Mouse (Mus musculus) testis, adult 2 months (tissue): ENCODE data around the gene 1110032A03Rik. TPM values are rescaled to one million over a fixed set of nuclear protein-coding genes. Genes with fewer than 3 reads are reported as not detected.

ENCODE experiments used
- H3K27ac ChIP-seq: fragments of 200-500 bp; 2 replicates; pipeline ENCODE4 v1.5.1; 2012; ENCODE audit warnings: low read depth, low read length; ENCODE audit not compliant: control insufficient read depth, insufficient read depth
- H3K27me3 ChIP-seq: fragments of 200-500 bp; 2 replicates; pipeline ENCODE4 v1.6.1; 2012; ENCODE audit warnings: mild to moderate bottlenecking, low read length, moderate library complexity; ENCODE audit not compliant: control insufficient read depth, insufficient read depth
- H3K36me3 ChIP-seq: fragments of 200-500 bp; 2 replicates; pipeline ENCODE4 v1.6.1; 2012; ENCODE audit warnings: mild to moderate bottlenecking, low read length; ENCODE audit not compliant: control insufficient read depth, insufficient read depth
- H3K4me1 ChIP-seq: fragments of 200-500 bp; 2 replicates; pipeline ENCODE4 v1.6.1; 2012; ENCODE audit warnings: low read length; ENCODE audit not compliant: control insufficient read depth, insufficient read depth
- H3K4me3 ChIP-seq: fragments of 200-500 bp; 2 replicates; pipeline ENCODE4 v1.5.1; 2012; ENCODE audit warnings: low read depth, mild to moderate bottlenecking, low read length, moderate library complexity, mixed read lengths; ENCODE audit not compliant: control insufficient read depth
- CTCF ChIP-seq: fragments of 200-500 bp; IDR thresholded peaks from 2 replicates; pipeline ENCODE4 v1.5.1; 2012; ENCODE audit warnings: low read depth, mild to moderate bottlenecking, inconsistent platforms, low read length, moderate library complexity; ENCODE audit not compliant: control insufficient read depth, insufficient read depth, insufficient replicate concordance
- POLR2A ChIP-seq: fragments of 200-500 bp; IDR thresholded peaks from 2 replicates; pipeline ENCODE4 v1.6.1; 2012; ENCODE audit warnings: low read depth, mild to moderate bottlenecking, inconsistent platforms, low read length, moderate library complexity; ENCODE audit not compliant: control insufficient read depth
- polyA plus RNA-seq: library from polyadenylated mRNA; depleted of rRNA; stranded (reverse); fragments of >200 nt; gene quantifications from 2 replicates; pipeline ENCODE4 v1.2.3, GENCODE M21; 2012

1110032A03Rik gene
- polyA plus RNA-seq, 1 experiment = 684 TPM

DNA sequence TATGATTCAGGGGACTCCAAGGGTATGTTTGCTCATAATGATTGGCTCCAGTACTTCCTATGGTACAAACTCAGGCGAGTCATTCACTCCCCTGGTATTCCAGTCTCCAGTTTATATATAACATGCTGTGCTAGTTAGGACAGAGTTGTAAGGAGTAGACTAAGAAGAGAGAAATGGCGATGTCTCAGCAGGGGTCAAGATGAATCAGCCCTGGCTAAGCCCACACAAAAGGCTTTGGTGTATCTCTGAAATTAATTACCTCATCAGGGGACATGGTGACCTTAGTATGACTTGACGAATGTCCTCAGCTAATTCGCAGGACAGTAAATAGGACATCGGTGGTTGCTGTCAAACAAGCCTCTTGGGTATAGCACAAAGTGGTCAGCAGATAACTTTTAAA, 18.6 kb downstream of the 1110032A03Rik start:
- TF ChIP-seq POLR2A (no peak), CTCF (no peak)
- H3K36me3 ChIP-seq = no peaks in the 10 kb centered on the region
- H3K4me1 ChIP-seq = peaks cover 4% of the 10 kb centered on the region
- H3K27me3 ChIP-seq = no peaks in the 10 kb centered on the region
- H3K4me3 ChIP-seq = no peak overlapping the region
- H3K27ac ChIP-seq = no peak overlapping the region

DNA sequence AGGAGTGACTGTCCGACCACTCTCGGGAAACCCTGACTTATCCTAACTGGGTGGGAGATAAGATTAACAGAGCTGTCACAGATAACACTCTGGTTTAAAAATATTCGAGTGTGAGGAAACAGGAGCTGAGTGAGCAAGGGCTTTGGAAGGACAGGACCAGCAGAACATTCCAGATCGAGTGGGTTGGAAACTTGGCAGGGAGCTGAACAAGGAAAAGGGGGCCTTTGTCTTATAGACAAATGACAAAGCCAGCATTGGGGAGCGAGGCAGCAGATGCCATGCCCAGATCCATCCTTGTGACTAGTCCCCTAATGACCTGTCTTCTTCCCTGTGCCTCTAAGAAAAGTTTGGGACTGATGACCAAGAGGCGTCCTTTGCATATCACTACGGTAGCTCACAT, 21.4 kb downstream of the 1110032A03Rik start:
- no peak overlapping the region for H3K27ac ChIP-seq

DNA sequence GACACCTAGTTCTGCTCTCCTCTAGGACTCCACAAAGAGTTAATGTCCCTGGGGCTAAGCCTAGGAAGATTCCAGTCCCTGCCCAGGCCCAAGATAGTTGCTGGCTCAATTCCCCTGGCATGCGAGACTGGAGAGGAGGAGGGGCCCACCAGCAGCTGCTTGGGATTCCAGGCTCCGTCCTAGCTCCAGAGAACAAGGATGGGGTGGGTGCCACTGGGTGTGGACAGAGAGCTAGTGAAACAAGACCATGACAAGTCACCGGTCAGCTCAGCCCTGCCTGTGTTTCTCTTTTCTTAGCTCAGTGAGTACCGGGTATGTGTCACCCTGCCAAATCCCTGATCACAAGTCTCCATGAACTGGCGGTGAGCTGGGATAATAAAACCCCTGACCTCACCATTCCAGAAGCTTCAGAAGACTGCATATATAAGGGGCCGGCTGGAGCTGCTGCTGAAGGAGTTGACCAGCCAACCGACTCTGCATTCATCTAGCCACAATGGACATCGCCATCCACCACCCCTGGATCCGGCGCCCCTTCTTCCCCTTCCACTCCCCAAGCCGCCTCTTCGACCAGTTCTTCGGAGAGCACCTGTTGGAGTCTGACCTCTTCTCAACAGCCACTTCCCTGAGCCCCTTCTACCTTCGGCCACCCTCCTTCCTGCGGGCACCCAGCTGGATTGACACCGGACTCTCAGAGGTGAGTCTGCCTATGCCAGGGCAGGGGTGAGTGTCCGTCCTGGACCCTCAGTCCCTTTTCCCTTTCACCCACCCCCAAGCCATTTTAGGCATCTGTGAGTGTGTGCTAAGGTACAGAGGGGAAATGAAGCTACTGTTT, 22.3 kb downstream of the 1110032A03Rik start:
- Histone ChIP-seq H3K36me3 (no peaks in the 10 kb centered on the region), H3K4me1 (peaks cover 13% of the 10 kb centered on the region), H3K27ac (no peak overlapping the region), H3K4me3 (peak overlapping the region; percentile 28), H3K27me3 (no peaks in the 10 kb centered on the region)
- TF ChIP-seq CTCF (no peak), POLR2A (no peak)

More for the DNA sequence above, 21.4 kb downstream of the 1110032A03Rik start:
- Histone ChIP-seq H3K4me3 (no peak overlapping the region), H3K27me3 (no peaks in the 10 kb centered on the region), H3K4me1 (peaks cover 13% of the 10 kb centered on the region), H3K36me3 (no peaks in the 10 kb centered on the region)
- TF ChIP-seq POLR2A = no peak

DNA sequence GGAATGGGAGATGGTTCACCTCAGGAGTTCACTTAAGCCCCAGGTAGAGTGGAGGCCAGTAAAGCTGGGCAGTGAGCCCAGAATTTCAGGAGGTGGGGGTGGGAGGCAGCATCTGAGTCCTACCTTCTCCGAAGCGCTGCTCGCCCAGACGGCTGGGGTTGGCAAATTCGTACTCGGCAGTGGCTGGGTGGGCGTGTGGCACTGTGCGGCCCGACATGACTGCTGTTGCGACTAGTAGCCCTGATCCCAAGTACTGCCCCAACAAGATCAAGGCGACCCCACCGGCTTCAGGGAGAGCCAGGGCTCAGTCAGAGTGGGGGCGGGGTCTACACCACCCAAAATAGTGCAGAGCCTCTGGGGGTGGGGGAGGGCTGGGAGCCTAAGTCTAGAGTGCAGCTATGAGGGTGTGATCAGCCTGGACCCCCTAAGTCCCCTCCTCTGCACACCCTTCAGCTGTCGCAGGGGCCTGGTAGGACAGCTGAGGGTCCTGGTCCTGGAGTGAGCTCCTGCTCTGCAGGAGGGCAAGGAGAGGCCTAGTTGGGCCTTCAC, 23.2 kb downstream of the 1110032A03Rik start, which contains the start of gene Hspb2:
Gene Hspb2, minus strand, starts transcription at position 301 of the 549 bp plus-strand sequence.
- H3K27me3 ChIP-seq = no peaks in the 10 kb centered on the region
- H3K4me3 ChIP-seq = peak within 1 kb of the TSS; percentile 48
- no peaks in the 10 kb centered on the region for H3K36me3 ChIP-seq
- H3K4me1 ChIP-seq = peaks cover 14% of the 10 kb centered on the region
- TF ChIP-seq CTCF (no peak), POLR2A (no peak)
- H3K27ac ChIP-seq = peak within 1 kb of the TSS; percentile 25; the same call in 1 of the 2 replicates

DNA sequence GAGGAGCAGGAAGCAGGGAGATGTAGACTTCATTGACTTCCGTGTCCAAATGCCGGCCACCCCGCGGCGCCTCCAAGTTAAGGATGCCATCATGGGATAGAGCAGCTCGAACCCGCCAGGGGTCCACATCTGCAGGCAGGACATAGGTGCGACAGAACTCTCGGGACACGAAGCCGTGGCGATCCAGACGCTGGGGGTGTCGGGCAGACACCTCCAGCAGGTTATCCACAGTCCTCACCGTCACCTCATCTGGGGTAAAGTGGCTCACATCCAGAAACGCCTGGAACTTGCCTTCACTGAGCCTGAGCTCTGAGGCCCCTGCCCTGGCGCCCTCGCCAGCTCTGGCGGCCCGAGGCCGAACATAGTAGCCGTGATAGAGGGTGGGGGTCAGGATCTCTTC, 24.0 kb downstream of the 1110032A03Rik start, which contains the start of gene Cryab:
Gene Cryab, plus strand, starts transcription at position 3 of the 400 bp plus-strand sequence.
- H3K4me3 ChIP-seq = peak within 1 kb of the TSS; percentile 48
- no peaks in the 10 kb centered on the region for H3K36me3 ChIP-seq
- H3K27me3 ChIP-seq = no peaks in the 10 kb centered on the region
- peak within 1 kb of the TSS; percentile 25; the same call in 1 of the 2 replicates for H3K27ac ChIP-seq
- peaks cover 16% of the 10 kb centered on the region for H3K4me1 ChIP-seq
- TF ChIP-seq CTCF (no peak), POLR2A (no peak)

DNA sequence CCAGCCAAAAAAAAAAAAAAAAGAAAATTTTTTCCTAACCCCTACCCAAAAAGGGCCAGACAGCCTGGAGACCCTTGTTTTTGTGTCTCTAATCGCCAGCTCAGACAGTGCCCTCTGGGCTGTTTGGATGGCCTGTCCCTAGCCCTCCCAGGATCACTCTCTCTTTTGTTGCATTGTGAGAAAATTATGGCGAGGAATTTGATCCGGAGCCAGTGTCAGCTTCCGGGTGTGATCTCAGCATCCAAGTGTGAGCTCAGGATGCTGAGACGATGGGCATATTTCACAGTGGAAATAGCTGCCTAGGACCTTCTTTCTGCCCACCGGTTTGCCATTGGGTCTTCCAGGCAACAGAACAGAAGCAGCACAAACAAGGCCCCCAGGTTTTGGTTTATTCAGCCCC, 24.6 kb downstream of the 1110032A03Rik start:
- Histone ChIP-seq H3K4me1 (peaks cover 21% of the 10 kb centered on the region), H3K36me3 (no peaks in the 10 kb centered on the region), H3K4me3 (no peak overlapping the region), H3K27ac (no peak overlapping the region), H3K27me3 (no peaks in the 10 kb centered on the region)
- TF ChIP-seq POLR2A (no peak), CTCF (no peak)

DNA sequence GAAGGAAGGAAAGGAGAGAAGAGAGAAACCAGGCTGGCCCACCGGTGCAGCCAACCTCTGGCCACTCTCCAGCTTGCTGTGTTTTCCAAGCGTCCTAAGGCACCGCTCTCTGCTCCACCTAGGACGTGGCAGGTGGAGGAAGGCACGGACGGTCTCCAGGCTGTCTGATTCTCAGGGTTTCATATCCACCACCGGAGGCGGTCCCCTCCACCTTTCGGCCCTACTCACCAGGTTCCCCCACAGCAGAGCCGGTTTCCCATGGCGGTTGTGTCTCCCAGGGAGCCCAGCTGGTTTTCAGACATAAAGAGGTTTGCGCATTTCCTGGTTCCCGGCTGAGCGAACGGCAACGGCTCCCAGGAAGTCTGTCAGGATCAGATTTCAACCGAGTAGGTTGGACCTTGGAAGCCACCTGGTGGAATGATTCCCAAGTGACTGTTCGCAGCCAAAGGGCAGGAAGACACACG, 29.1 kb downstream of the 1110032A03Rik start, which contains the start of gene 2310030G06Rik:
Gene 2310030G06Rik, minus strand, starts transcription at position 323 of the 464 bp plus-strand sequence.
- H3K27ac ChIP-seq = no peak within 1 kb of the TSS
- H3K36me3 ChIP-seq = no peaks in the 10 kb centered on the region
- H3K27me3 ChIP-seq = no peaks in the 10 kb centered on the region
- TF ChIP-seq POLR2A (no peak), CTCF (no peak)
- peak within 1 kb of the TSS; percentile 82 for H3K4me3 ChIP-seq
- peaks cover 14% of the 10 kb centered on the region for H3K4me1 ChIP-seq
